Mouse (Mus musculus) testis, adult 2 months (tissue): Measurements from ENCODE around the gene Igfbp4. TPM values are rescaled to one million over a fixed set of nuclear protein-coding genes. Genes with fewer than 3 reads are reported as not detected.

ENCODE experiments used
- H3K27ac ChIP-seq: fragments of 200-500 bp; 2 replicates; pipeline ENCODE4 v1.5.1; 2012; ENCODE audit warnings: low read depth, low read length; ENCODE audit not compliant: control insufficient read depth, insufficient read depth
- H3K27me3 ChIP-seq: fragments of 200-500 bp; 2 replicates; pipeline ENCODE4 v1.6.1; 2012; ENCODE audit warnings: mild to moderate bottlenecking, low read length, moderate library complexity; ENCODE audit not compliant: control insufficient read depth, insufficient read depth
- H3K36me3 ChIP-seq: fragments of 200-500 bp; 2 replicates; pipeline ENCODE4 v1.6.1; 2012; ENCODE audit warnings: mild to moderate bottlenecking, low read length; ENCODE audit not compliant: control insufficient read depth, insufficient read depth
- H3K4me1 ChIP-seq: fragments of 200-500 bp; 2 replicates; pipeline ENCODE4 v1.6.1; 2012; ENCODE audit warnings: low read length; ENCODE audit not compliant: control insufficient read depth, insufficient read depth
- H3K4me3 ChIP-seq: fragments of 200-500 bp; 2 replicates; pipeline ENCODE4 v1.5.1; 2012; ENCODE audit warnings: low read depth, mild to moderate bottlenecking, low read length, moderate library complexity, mixed read lengths; ENCODE audit not compliant: control insufficient read depth
- CTCF ChIP-seq: fragments of 200-500 bp; IDR thresholded peaks from 2 replicates; pipeline ENCODE4 v1.5.1; 2012; ENCODE audit warnings: low read depth, mild to moderate bottlenecking, inconsistent platforms, low read length, moderate library complexity; ENCODE audit not compliant: control insufficient read depth, insufficient read depth, insufficient replicate concordance
- POLR2A ChIP-seq: fragments of 200-500 bp; IDR thresholded peaks from 2 replicates; pipeline ENCODE4 v1.6.1; 2012; ENCODE audit warnings: low read depth, mild to moderate bottlenecking, inconsistent platforms, low read length, moderate library complexity; ENCODE audit not compliant: control insufficient read depth
- polyA plus RNA-seq: library from polyadenylated mRNA; depleted of rRNA; stranded (reverse); fragments of >200 nt; gene quantifications from 2 replicates; pipeline ENCODE4 v1.2.3, GENCODE M21; 2012

Gene Igfbp4
- polyA plus RNA-seq, 1 experiment = 19.0 TPM

- TF ChIP-seq POLR2A (no peak), CTCF (no peak)
- Histone ChIP-seq H3K27me3 (no peaks in the 10 kb centered on the region), H3K4me3 (no peak overlapping the region), H3K27ac (no peak overlapping the region), H3K36me3 (no peaks in the 10 kb centered on the region), H3K4me1 (no peaks in the 10 kb centered on the region; the same call in 1 of the 2 replicates)
Observed at GRCm38 (mm10) chr11:99082098-99082497, 41.1 kb downstream of the Igfbp4 start.

DNA sequence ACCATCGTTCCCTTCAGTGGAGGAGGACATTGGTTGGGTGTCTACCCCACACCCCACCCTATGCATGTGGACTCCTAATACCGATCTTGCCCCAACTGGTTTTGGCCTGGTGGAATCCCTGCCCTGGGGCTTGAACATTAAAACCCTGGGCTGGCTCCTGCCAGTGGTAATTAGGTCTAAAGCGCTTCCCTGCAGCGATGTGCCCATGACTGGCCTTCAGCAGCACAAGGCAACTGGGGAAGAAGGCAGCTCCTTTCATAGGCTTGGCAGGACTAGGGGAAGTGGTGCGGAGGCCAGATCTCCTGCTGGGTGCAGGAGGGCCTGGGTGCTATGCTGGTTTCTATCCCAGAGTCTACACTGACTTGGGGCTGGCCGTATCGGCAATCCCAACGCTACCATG, 42.5 kb downstream of the Igfbp4 start:
- Histone ChIP-seq H3K27me3 (no peaks in the 10 kb centered on the region), H3K36me3 (no peaks in the 10 kb centered on the region), H3K27ac (no peak overlapping the region), H3K4me3 (no peak overlapping the region), H3K4me1 (no peaks in the 10 kb centered on the region; the same call in 1 of the 2 replicates)
- no peak for TF ChIP-seq POLR2A
- TF ChIP-seq CTCF = no peak

DNA sequence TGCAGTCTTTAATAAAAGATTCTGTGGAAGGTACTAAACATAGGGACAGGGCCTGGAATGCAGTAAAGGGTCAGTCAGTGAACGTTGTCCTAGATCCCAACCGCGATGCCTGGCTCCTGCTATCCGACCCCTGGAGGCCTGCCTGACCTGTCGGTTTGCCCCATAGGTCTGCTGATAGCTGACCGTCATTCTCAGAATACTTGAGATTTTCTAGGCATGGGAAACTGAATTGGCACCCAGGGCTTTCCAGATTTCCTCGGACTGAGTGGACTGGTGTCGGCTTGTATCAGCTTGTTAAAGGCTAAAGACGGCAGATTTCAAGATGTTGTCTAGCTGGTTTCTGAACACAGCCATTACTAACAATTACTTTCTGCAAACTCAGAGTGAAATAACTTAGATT, 43.3 kb downstream of the Igfbp4 start:
- no peak overlapping the region for H3K4me3 ChIP-seq
- TF ChIP-seq POLR2A = no peak
- no peak for TF ChIP-seq CTCF

DNA sequence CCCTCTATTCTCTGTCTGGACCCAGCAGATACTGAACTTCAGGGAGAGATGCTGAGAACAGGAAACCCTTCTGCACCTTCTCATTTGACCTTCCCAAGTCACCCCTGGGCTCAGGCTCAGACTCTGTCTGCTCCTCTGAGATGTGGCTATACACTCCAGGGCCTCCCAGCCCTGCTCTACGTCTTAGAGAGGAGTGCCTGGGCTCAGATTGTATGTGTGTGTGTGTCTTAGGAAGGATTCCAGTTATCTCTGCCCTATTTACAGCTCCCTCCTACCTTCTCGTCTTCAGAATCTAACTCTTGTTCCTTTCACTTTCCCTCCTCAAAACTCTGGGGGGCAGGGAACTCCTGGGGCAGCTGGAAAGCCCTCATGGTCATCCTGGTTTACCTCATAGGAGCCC, 47.4 kb downstream of the Igfbp4 start:
- H3K27ac ChIP-seq = no peak overlapping the region
- TF ChIP-seq CTCF (no peak), POLR2A (no peak)
- H3K4me1 ChIP-seq = no peaks in the 10 kb centered on the region
- H3K36me3 ChIP-seq = no peaks in the 10 kb centered on the region
- no peaks in the 10 kb centered on the region for H3K27me3 ChIP-seq
- H3K4me3 ChIP-seq = no peak overlapping the region

More for the DNA sequence above, 43.3 kb downstream of the Igfbp4 start:
- no peak overlapping the region for H3K27ac ChIP-seq
- no peaks in the 10 kb centered on the region for H3K27me3 ChIP-seq
- no peaks in the 10 kb centered on the region; the same call in 1 of the 2 replicates for H3K4me1 ChIP-seq
- H3K36me3 ChIP-seq = no peaks in the 10 kb centered on the region

DNA sequence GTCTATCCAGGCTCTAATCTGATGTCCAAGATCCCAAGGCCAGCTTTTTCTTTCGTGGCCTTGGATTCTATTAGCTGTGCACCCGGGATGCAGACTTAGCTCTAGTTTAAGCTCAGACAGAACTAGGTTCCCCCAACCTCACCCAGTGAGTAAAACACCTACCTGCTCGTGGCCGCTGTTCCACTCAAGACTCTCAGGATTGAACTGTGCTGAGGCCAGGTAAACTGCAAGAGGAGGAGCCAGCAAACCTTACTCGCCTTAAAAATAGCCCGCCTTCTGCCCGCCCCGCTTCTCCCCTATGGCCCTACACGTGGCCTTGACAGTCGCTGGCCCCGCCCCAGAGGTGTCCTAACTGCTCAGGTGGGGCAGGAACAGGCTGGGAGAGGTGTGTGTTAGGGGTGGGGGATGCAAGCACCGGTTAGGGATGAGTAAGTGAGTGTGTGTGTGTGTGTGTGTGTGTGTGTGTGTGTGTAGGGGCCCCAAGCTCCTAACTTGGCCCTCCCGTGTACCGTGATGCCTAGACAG, 48.1 kb downstream of the Igfbp4 start, which contains the start of gene Tns4:
Gene Tns4, minus strand, starts transcription at position 230 of the 525 bp plus-strand sequence.
- TF ChIP-seq POLR2A = no peak
- TF ChIP-seq CTCF = no peak
- no peaks in the 10 kb centered on the region for H3K36me3 ChIP-seq
- no peak within 1 kb of the TSS for H3K27ac ChIP-seq
- no peaks in the 10 kb centered on the region for H3K4me1 ChIP-seq
- H3K4me3 ChIP-seq = no peak within 1 kb of the TSS
- no peaks in the 10 kb centered on the region for H3K27me3 ChIP-seq

DNA sequence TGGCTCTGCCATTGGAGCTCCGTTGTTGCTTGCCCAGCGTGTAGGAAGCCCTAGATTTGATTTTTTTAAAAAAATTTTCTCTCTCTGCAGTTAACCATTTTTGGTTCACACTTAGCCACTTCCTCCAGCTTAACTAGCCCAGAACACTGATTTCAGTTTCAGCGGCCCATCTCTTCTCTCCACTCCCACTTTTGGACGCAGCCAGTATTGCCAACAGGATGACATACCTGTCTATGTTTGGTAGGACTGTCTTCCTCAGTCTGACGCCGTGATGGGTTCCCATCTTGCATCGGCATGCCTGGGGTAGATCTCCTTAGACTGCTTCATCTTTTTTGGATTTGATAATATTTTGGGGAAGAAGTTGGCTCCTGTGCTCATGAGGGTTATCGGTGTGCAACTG, 49.3 kb downstream of the Igfbp4 start:
- Histone ChIP-seq H3K4me1 (no peaks in the 10 kb centered on the region), H3K4me3 (no peak overlapping the region), H3K27ac (no peak overlapping the region), H3K27me3 (no peaks in the 10 kb centered on the region), H3K36me3 (no peaks in the 10 kb centered on the region)
- TF ChIP-seq POLR2A = no peak
- TF ChIP-seq CTCF = no peak

DNA sequence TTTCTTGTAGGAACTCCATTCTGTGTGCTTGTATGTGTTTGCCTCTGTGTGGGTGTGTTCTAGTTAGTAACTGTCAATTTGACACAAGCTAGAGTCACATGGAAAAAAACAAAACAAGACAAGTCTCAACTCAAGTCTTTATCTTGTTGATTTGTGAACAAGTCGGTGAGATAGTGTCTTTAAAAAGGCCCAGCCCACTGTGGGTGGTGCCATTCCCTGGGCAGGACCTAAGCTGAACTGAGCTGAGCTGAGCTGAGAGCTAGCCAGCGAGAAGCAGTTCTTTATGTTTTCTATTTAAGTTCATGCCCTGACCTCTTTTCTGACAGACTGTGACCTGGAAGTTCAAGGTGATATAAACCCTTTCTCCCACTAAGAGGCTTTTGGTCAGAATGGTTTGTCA, 50.6 kb downstream of the Igfbp4 start:
- no peak overlapping the region for H3K4me3 ChIP-seq
- H3K4me1 ChIP-seq = no peaks in the 10 kb centered on the region
- TF ChIP-seq CTCF = no peak
- TF ChIP-seq POLR2A = no peak

More for the DNA sequence above, 50.6 kb downstream of the Igfbp4 start:
- H3K36me3 ChIP-seq = no peaks in the 10 kb centered on the region
- no peak overlapping the region for H3K27ac ChIP-seq
- H3K27me3 ChIP-seq = no peaks in the 10 kb centered on the region
